Mouse (Mus musculus): ENCODE measurements around the gene Pnpla7. TPM values are rescaled to one million over a fixed set of nuclear protein-coding genes. Genes with fewer than 3 reads are reported as not detected.

The Pnpla7 gene
- total and polyA plus RNA-seq, 2 experiments, result 113 to 141 TPM

DNA sequence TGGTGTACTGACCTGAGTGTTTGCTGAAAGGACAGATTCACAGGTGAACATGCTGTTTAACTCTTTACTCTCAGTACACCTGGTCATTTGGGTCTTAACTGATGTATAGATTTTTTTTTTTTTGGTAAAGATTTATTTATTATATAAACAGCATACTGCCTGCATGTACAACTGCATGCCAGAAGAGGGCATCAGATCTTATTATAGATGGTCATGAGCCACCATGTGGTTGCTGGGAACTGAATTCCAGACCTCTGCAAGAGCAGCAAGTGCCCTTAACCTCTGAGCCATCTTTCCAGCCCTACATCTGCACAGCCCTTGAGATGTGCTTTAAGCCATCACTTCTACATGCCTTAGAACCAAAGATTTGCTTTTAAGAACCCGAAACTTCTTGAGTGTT is 46.8 kb downstream of the Pnpla7 start:
- no peak overlapping the region for H3K4me3 ChIP-seq (ENCODE audit: insufficient read depth, low read depth, low read length)
- no peak overlapping the region for H3K9ac ChIP-seq (ENCODE audit: low read depth, low read length)
- H3K79me2 ChIP-seq (ENCODE audit: control insufficient read depth, insufficient read depth, low read length), result no peaks in the 10 kb centered on the region
- H3K27ac ChIP-seq (replicated peaks; ENCODE audit: insufficient read depth, low read depth, low read length), result no peak overlapping the region
- peaks cover 25% of the 10 kb centered on the region for H3K36me3 ChIP-seq (ENCODE audit: control insufficient read depth, insufficient read depth, low read length)
- H3K4me1 ChIP-seq (ENCODE audit: control insufficient read depth, insufficient read depth, low read length), result no peaks in the 10 kb centered on the region
- WGBS, result 100% methylated on average over 1 of the region's 1 CpGs
- DNase-seq (ENCODE audit: extremely low read depth, low read depth, low spot score), result peak; percentile 8
- no peak for TF ChIP-seq POLR2A (IDR thresholded peaks at IDR 0.05; ENCODE audit: extremely low read depth, insufficient read depth, low read length)
- TF ChIP-seq CTCF (IDR thresholded peaks at IDR 0.05; ENCODE audit: low read depth, low read length), result no peak
- H3K27me3 ChIP-seq (ENCODE audit: control insufficient read depth, insufficient read depth, low read length), result no peaks in the 10 kb centered on the region

DNA sequence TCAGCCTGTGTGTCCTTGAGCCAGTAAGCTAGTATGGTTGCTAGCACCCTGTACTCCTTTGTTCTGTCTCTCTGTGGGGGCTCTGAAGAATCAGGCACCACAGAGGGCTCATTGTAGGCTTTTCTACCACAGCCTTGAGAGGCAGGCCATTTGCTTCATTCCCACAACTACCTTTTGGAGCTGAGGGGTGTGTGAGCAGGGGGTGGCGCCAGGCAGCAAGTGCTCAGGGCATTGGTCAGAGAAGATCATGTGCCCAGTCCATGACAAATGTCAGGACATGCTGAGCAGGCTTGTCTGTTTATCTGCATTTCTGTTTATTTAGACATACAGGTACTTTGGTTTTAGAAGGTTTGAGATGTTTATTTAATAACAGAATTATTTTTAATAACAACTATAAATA is 49.3 kb downstream of the Pnpla7 start:
- peaks cover 20% of the 10 kb centered on the region for H3K36me3 ChIP-seq (ENCODE audit: control insufficient read depth, insufficient read depth, low read length)
- H3K27me3 ChIP-seq (ENCODE audit: control insufficient read depth, insufficient read depth, low read length), result no peaks in the 10 kb centered on the region
- no peak overlapping the region for H3K4me3 ChIP-seq (ENCODE audit: insufficient read depth, low read depth, low read length)
- no peaks in the 10 kb centered on the region for H3K79me2 ChIP-seq (ENCODE audit: control insufficient read depth, insufficient read depth, low read length)
- TF ChIP-seq CTCF (IDR thresholded peaks at IDR 0.05; ENCODE audit: low read depth, low read length) (no peak), POLR2A (IDR thresholded peaks at IDR 0.05; ENCODE audit: extremely low read depth, insufficient read depth, low read length) (no peak)
- DNase-seq (ENCODE audit: extremely low read depth, low read depth, low spot score), result no peak
- 100% methylated on average over 1 of the region's 1 CpGs for WGBS
- no peak overlapping the region for H3K27ac ChIP-seq (replicated peaks; ENCODE audit: insufficient read depth, low read depth, low read length)
- H3K4me1 ChIP-seq (ENCODE audit: control insufficient read depth, insufficient read depth, low read length), result no peaks in the 10 kb centered on the region
- H3K9ac ChIP-seq (ENCODE audit: low read depth, low read length), result no peak overlapping the region

DNA sequence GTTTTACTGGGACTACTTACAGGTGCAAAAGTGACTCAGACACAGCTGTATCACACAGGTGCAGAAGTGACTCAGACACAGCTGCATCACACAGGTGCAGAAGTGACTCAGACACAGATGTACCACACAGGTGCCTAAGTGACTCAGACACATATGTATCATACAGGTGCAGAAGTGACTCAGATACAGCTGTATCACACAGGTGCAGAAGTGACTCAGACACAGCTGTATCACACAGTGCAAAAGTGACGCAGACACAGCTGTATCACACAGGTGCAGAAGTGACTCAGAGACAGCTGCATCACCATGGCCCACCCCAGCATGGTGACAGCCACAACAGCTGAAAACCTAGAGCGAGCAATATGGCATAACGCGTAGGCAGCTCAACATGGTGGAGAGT is 59.2 kb downstream of the Pnpla7 start:
- H3K27ac ChIP-seq (replicated peaks; ENCODE audit: insufficient read depth, low read depth, low read length), result no peak overlapping the region

DNA sequence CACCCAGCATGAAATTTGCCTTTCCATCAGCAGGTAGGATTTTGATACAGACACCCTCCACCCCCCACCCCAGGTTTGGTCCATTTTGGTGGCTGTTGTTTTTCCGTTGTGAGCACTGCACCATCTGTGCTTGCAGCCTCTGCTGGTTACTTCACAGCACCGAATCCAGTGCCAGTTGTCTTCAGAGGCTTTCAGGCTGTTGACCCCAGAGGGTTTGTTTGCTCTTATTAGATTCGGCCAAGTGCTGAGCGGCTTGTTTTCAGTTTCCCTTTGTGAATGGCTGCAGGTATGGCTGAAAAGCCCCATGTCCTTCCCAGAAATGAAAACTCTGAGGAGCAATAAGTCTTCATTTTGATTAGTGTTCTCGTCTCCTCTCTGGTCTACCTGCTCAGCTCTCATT is 64.3 kb downstream of the Pnpla7 start:
- Histone ChIP-seq H3K27me3 (ENCODE audit: control insufficient read depth, insufficient read depth, low read length) (no peaks in the 10 kb centered on the region), H3K4me3 (ENCODE audit: insufficient read depth, low read depth, low read length) (no peak overlapping the region), H3K36me3 (ENCODE audit: control insufficient read depth, insufficient read depth, low read length) (peaks cover 8% of the 10 kb centered on the region; the same call in 1 of the 2 replicates), H3K9ac (ENCODE audit: low read depth, low read length) (no peak overlapping the region), H3K79me2 (ENCODE audit: control insufficient read depth, insufficient read depth, low read length) (no peaks in the 10 kb centered on the region), H3K4me1 (ENCODE audit: control insufficient read depth, insufficient read depth, low read length) (peaks cover 3% of the 10 kb centered on the region; the same call in 1 of the 2 replicates), H3K27ac (replicated peaks; ENCODE audit: insufficient read depth, low read depth, low read length) (no peak overlapping the region)
- WGBS, result 20% methylated on average over 5 of the region's 5 CpGs
- DNase-seq (ENCODE audit: extremely low read depth, low read depth, low spot score), result peak; percentile 90
- TF ChIP-seq CTCF (IDR thresholded peaks at IDR 0.05; ENCODE audit: low read depth, low read length) (no peak), POLR2A (IDR thresholded peaks at IDR 0.05; ENCODE audit: extremely low read depth, insufficient read depth, low read length) (no peak)

More for the DNA sequence above, 59.2 kb downstream of the Pnpla7 start:
- peaks cover 27% of the 10 kb centered on the region for H3K36me3 ChIP-seq (ENCODE audit: control insufficient read depth, insufficient read depth, low read length)
- H3K4me1 ChIP-seq (ENCODE audit: control insufficient read depth, insufficient read depth, low read length), result no peaks in the 10 kb centered on the region; the same call in 1 of the 2 replicates
- H3K9ac ChIP-seq (ENCODE audit: low read depth, low read length), result no peak overlapping the region
- TF ChIP-seq POLR2A (IDR thresholded peaks at IDR 0.05; ENCODE audit: extremely low read depth, insufficient read depth, low read length) (no peak), CTCF (IDR thresholded peaks at IDR 0.05; ENCODE audit: low read depth, low read length) (no peak)
- H3K79me2 ChIP-seq (ENCODE audit: control insufficient read depth, insufficient read depth, low read length), result no peaks in the 10 kb centered on the region
- H3K27me3 ChIP-seq (ENCODE audit: control insufficient read depth, insufficient read depth, low read length), result no peaks in the 10 kb centered on the region
- DNase-seq (ENCODE audit: extremely low read depth, low read depth, low spot score), result no peak
- WGBS, result over 99% methylated on average over 4 of the region's 4 CpGs
- H3K4me3 ChIP-seq (ENCODE audit: insufficient read depth, low read depth, low read length), result no peak overlapping the region

DNA sequence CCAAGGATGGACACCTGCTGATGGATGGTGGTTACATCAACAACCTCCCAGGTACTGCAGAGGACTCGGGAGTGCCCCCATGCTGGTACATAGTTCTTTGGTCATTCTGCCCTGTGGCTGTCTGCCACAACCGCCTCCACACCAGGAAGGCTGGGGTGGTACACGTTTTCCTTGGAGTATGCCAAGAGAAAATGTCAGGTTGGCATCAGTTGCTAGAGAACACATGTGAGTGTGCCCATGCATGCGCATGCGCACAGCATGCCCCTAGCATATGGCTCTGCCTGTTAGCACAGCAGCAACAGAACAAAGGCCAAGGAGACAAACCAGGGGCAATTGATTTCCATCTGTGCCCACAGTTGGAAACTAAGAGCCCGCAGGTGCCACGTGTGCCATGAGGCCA is 75.1 kb downstream of the Pnpla7 start:
- Histone ChIP-seq H3K4me3 (ENCODE audit: insufficient read depth, low read depth, low read length) (no peak overlapping the region), H3K36me3 (ENCODE audit: control insufficient read depth, insufficient read depth, low read length) (0 out of 2 replicates have a peak, but pooled peaks cover 2% of the 10 kb centered on the region), H3K27ac (replicated peaks; ENCODE audit: insufficient read depth, low read depth, low read length) (peak overlapping the region; percentile 97), H3K27me3 (ENCODE audit: control insufficient read depth, insufficient read depth, low read length) (no peaks in the 10 kb centered on the region), H3K79me2 (ENCODE audit: control insufficient read depth, insufficient read depth, low read length) (peaks cover 12% of the 10 kb centered on the region), H3K9ac (ENCODE audit: low read depth, low read length) (no peak overlapping the region), H3K4me1 (ENCODE audit: control insufficient read depth, insufficient read depth, low read length) (peaks cover 31% of the 10 kb centered on the region)
- 24% methylated on average over 7 of the region's 7 CpGs for WGBS
- peak; percentile 96 for DNase-seq (ENCODE audit: extremely low read depth, low read depth, low spot score)
- TF ChIP-seq CTCF (IDR thresholded peaks at IDR 0.05; ENCODE audit: low read depth, low read length), result no peak
- no peak for TF ChIP-seq POLR2A (IDR thresholded peaks at IDR 0.05; ENCODE audit: extremely low read depth, insufficient read depth, low read length)

DNA sequence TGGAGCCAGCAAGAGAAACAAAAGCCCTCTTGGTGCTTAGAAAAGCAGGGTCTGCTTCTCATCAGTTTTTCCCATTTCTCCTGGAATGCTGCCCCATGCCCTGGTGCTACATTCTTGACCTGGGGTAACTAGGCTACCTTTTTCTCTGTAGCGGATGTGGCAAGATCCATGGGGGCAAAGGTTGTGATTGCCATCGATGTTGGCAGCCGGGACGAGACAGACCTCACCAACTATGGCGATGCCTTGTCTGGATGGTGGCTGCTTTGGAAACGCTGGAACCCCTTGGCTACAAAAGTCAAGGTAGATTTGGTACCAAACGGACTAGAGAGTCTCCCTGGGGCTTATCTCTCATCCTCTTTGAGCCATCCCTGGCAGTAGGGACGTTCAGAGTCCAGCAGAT is 75.6 kb downstream of the Pnpla7 start:
- Histone ChIP-seq H3K27ac (replicated peaks; ENCODE audit: insufficient read depth, low read depth, low read length) (peak overlapping the region; percentile 97), H3K4me3 (ENCODE audit: insufficient read depth, low read depth, low read length) (peak overlapping the region; percentile 53), H3K4me1 (ENCODE audit: control insufficient read depth, insufficient read depth, low read length) (peaks cover 31% of the 10 kb centered on the region), H3K36me3 (ENCODE audit: control insufficient read depth, insufficient read depth, low read length) (0 out of 2 replicates have a peak, but pooled peaks cover 2% of the 10 kb centered on the region), H3K9ac (ENCODE audit: low read depth, low read length) (peak overlapping the region; percentile 75), H3K27me3 (ENCODE audit: control insufficient read depth, insufficient read depth, low read length) (no peaks in the 10 kb centered on the region), H3K79me2 (ENCODE audit: control insufficient read depth, insufficient read depth, low read length) (peaks cover 12% of the 10 kb centered on the region)
- peak; percentile 93 for DNase-seq (ENCODE audit: extremely low read depth, low read depth, low spot score)
- no peak for TF ChIP-seq CTCF (IDR thresholded peaks at IDR 0.05; ENCODE audit: low read depth, low read length)
- TF ChIP-seq POLR2A (IDR thresholded peaks at IDR 0.05; ENCODE audit: extremely low read depth, insufficient read depth, low read length), result no peak
- 23% methylated on average over 8 of the region's 8 CpGs for WGBS

Data from liver, adult 2 months (tissue).